Mouse (Mus musculus) skeletal muscle tissue, adult 2 months (tissue): ENCODE measurements around the gene Cep70.
A peak's percentile ranks its signal among the peaks of the same experiment; 100 is the strongest.

Experiments
- DNase-seq: peaks from one replicate; pipeline ENCODE4 v3.0.0-alpha.2; 2012; ENCODE audit warnings: low read depth, low spot score

Gene Cep70

DNA sequence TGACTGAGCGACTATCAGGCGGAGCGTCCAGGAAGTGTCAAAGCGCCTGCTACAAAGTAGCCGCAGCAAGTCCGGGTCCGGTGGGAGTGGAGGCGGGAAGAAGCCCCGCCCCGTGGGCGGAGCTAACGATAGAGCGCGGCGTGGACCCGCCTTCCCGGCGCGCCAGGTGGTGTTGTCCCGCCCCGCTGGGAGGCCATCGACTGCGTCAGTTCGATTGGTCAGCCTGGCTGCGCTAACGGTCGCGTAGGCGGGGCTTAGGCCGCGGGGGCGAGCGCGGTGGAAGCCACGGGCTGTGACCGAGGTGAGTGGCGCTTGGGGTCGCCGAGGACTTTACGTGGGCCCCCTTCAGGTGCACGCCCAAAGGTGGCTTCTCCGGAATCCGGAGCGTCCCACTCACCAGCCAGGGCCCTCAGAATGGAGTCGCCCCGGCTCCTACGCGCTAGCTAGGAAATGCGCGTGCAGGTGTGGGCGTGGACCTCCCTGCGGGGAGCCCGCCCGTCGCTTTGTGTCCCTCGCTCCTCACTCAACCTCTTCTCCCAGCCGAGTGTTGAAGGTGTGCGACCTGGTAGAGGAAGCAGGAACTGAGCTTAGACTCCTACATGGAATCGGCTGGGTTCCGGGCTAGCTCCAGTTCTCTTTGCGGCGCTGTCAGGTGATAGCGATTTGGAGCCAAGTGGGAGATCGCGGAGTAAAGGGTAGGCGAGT lies at the start of gene Cep70:
Gene Cep70 (plus strand): TSS at position 178 of the 705 bp plus-strand sequence.
- peak; percentile 90 for DNase-seq

DNA sequence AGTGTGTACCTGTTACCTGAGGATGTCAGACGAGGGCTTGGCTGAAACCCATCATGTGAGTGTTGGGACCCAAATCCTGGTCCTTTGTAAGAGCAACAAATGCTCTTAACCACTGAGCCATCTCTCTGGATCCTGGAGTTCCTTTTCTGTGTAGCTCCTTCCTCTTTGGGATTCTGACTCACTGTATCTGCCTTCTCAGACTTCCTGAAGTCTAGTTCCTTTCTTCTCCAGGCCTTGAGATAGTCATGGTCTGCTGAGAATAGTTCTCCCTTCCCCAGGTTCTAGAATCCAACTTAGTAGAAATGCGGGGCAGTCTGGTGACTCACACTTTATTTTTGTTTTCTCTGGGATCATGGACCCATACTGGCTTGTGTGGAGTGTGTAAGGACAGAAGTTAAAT lies 30.5 kb upstream of the Cep70 start:
- DNase-seq: no peak

DNA sequence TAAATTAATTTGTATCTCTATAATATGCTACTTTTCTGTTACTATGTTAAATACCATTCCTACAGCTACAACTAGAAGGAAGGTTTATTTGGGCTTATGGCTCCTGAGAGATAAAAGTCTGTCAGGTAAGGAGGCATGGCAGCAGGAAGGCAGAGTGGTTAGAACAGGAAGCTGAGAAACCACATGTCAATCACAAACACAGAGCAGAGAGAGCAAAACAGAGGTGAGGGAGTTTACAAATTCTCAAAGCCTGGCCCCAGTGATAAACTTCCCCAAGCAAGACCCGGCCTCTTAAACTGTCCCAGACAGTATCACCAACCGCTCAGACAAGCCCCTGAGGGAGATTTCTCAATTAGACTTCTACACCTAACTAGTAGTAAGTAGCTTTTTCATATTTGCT lies 27.0 kb upstream of the Cep70 start:
- no peak for DNase-seq

DNA sequence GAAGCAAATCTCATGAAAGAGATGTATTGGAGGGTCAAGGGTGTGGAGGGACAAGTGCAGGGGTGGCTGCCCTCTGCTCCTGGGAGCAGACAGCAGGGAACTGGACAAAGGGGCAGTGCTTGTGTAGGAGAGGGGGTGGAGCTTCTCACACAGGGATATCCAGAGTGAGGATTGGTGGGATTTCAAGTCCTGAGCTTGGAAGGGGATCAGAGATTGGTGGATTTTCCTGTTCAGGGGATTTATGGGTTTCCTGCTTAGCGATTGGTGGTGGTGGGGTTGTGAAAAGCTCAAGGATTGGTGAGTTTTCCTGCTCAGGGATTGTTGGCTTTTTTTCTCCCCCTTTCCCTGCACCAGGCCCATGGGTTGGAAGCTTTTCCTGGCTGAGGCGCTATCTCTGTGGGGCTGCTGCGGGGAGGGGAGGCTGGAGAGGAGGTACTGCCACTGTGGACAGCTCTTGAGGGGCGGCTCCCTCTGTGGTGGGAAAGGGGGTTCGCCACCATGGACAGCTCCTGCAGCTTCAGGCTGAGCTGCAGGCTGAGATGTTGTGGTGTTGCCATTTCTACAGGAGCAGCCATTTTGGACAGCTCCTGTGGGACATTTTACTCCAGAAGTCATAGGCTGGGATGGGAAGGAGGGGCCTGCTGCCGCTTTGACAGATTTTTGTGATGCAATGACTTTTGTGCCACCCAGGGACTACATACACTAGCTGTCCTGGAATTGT lies 25.0 kb upstream of the Cep70 start:
- DNase-seq: no peak

DNA sequence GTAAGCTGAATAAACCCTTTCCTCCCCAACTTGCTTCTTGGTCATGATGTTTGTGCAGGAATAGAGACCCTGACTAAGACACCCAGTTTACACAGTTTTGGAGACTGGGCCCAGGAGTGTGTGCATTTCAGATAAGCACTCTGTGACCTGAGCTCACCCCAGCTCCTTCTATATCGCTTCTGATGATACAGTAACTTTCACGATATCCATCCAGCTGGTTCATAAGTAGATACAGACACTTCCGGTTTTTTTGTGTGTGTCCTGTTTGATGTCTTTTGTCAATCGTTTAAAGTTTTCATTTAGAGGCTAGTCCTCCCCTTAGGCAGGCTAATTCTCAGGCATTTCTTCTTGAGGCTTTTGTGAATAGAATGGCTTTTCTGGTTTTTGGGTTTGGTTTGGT lies 21.5 kb upstream of the Cep70 start:
- DNase-seq: no peak

DNA sequence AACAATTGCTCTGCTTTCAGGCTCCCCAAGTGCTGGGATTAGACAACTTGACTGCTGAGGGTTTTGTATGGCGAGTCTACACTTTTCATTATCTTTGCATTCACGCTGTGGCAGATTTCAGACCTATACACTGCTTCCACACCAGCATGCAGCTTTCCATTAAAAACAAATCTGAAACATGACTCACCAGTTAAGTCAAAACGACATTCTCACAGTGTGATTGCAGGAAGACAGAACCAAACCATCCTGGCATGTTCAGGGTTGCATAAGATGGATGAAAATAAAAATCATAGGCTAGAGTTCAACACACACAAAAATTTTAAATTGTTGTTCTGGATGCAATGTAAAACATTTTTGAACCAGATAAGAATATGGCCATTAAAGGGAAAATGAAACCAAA lies 18.6 kb upstream of the Cep70 start:
- no peak for DNase-seq

DNA sequence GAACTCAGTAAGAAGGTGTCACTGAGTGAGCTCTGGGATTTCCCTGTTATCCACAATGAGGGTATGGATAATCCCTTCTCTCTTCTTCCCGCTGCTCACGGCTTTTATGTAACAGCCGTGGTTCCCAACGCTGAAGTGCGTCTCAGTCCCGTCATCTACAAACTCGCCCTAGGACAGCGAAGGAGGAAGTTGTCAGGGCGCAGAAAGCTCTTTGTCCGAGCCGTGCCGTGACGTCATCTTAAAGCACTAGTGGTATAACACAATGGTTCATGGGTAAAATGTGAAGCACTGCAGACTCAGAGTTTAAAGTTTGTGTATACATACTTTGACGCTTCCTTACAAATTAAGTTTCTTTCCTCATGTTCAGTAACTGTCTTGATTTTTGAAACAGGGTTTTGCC lies 13.7 kb upstream of the Cep70 start:
- DNase-seq: no peak

DNA sequence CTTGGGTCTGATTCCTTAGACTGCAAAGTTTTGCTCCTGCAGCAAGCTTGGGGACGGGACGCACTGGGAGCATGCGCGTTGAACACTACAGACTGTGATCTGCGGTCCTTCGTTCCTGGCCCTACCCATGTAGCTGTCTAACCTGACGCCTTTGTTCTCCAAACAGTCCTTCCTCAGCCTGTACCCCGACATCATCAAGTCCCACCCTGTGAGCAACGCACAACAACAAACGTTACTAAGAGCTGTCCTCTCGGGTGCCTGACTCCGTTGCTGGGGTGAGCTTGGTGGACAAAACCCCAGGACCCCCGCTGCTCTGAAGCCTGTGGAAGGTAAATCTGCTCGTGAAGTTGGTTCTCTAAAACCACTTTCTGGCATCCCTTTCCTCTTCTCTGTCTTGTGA lies 6.0 kb upstream of the Cep70 start, which contains the start of gene Faiml:
Gene Faiml (minus strand): TSS at position 101 of the 400 bp plus-strand sequence.
- DNase-seq: no peak

DNA sequence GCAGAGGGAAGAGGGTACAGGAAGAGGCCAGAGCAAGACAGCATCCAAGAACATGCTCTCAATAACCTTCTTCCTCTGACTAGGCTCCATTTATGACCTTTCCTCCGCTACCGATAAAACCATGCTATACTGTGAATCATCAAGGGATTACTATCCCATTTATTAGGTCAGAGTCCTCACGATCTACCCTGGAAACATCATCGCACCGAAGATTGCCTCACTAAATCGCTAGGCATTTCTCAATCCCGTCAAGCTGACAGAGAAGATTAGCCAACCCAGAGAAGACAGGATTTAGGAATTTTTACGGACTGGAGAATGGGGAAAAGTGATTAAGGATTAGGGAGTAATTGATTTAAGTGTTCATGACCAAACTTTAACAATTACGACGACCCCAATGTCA lies 4.9 kb upstream of the Cep70 start:
- DNase-seq: no peak

DNA sequence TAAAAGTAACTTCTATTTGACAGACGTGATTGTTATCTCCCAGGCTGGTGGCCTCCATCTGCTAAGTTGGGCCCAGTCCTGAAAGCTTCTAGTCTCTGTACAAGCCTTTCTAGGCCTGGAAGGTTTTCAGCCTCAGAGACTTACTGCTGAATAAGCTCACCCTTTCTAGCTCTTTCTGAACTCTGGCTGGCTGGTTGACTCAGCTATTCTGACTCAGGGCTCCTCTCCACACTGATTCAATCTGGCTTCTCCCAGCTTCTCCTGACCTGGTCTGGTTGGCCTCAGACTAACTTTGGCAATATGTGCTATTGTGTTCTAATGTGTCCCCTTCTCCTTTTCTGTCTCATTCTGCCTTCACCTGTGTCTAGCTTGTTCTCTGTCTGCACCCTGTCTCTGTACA lies 3.9 kb upstream of the Cep70 start:
- DNase-seq: no peak

DNA sequence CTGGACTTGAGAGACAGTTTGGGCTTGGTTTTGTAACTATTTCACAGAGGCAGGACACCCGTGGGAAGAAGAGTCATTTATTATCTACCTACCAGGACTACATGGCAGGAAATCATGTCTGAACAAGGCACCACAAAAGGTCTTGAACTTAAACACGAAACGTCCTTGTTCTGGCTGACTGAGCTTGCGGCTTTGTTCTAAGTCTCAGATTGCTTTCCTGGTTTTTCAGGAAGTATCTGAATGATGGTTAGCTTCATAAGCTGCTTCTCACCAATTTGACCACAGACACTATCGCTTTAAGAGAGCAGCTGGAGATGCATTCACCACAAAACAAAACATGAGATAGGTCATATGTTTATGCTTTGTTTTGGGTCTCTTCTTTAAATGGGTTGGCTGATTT lies 2.6 kb upstream of the Cep70 start:
- no peak for DNase-seq

DNA sequence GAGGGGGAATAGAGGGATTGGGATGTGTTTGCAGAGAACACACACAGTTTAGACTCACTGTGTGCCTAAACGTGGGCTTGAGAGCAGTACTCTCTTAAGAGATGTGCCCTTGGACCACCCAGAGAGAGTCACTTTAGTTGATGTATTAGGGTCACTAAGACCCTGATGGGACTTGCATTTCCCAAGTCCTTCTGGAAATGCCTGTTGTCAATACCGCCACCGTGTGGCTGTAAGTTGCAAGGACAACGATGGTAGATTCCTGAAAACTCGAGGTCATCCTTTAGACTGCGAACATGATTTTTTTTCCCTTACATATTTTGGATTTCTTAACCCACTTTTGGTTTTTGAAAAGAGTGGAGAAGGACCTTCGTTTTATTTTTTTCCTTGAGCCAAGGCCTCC lies 1.1 kb upstream of the Cep70 start:
- peak; percentile 57 for DNase-seq

DNA sequence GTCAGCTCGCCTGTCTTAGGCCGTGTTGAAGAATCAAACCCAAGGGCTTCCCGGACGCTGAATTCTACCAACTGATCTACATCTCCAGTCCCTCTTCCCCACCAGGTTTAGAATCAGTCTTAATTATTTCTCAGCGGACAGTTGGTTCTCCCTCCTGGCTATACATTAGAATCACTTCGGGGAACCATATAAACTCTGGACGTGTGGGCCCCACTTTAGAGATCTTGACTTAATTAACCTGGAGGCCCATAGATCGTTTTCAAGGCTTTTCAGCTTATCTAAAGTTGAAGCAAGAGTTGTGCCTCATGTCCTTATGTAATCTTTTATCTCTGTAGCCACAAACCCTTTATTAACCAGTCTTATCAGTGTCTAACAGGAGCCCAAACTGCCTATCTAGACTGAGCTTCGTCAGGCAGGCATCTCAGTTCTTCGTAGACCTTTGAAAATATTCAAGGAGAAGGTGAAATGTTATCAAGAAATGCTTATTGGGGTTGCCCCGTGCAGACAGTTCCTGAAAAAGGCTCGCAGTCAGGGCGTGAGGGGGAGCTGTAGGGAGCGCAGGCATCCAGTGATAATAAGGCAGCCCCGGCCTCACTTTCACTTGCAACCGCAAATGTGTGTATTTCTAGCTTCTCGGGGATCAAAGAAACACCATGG lies 506 bp upstream of the Cep70 start:
- no peak for DNase-seq

DNA sequence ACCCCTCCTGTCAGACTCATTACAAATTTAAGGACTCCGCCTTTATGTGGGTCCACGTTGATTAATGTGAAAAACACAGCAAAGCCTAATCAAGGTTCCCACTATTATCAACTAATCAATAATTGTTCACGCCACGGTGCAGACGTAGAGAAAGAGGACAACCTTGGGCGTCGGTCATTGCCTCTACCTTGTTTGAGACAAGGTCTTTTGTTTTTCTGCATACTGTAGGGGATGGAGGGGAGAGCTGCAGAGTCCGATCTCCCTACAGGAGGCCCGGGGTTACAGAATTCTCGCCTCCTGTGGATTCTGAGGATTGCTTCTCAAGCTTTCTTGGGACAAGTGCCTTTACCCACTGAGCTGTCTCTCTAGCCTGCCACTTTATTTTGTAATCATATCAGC lies 727 bp downstream of the Cep70 start:
- no peak for DNase-seq

DNA sequence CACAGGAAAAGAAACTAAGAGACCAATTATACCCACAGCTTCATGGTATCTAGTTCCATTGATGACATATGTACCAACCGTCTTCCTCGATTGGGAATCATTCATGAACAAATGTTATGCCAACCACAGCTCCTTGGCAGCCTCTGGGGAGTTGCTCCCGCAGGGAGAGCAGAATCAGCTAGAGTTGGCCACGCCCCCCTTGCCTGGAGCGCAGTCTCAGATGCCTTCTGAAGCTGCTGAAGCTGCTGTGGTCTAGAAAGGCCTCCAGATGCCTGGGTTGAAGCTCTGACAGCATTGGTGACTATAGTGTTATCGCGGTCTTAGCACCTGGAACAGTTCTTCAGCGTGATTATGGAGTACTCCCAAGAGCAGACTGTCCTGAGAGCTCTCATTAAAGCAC lies 5.1 kb downstream of the Cep70 start:
- DNase-seq: no peak

DNA sequence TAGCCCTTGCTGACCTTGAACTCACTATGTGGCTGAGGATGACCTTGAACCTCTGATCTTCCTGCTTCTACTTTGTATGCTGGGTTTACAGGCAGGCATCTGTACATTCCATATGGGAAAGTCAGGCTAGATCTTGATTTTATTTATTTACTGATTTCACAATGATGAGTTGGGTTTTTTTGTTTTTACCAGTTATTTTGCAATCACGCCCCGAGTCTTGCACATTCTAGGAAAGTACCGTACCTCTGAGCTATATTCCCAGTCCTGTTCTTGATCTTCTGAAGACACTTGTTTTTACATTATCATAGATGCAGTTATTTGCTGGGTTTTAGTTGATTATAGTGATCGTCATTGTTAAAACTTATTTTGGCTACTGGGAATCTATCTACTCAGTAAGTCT lies 5.7 kb downstream of the Cep70 start:
- no peak for DNase-seq

DNA sequence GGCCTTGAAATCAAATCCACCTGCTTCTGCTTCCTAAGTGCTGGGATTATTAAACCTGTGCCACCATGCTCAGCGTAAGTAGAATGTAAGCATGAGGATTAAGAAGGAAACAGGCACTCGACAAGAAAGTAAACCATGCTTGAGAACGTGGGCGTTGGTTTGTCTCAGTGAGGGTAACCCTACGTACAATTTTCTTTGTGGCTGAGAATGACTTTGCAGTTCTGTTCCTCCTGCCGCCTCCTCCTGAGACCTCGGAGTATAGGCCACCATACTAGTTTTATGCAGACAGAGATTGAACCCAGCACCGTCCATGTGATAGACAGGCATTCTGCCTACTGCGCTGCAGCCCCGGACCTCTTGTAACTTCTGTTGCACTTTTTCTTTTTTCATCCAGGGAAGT lies 10.7 kb downstream of the Cep70 start:
- no peak for DNase-seq

DNA sequence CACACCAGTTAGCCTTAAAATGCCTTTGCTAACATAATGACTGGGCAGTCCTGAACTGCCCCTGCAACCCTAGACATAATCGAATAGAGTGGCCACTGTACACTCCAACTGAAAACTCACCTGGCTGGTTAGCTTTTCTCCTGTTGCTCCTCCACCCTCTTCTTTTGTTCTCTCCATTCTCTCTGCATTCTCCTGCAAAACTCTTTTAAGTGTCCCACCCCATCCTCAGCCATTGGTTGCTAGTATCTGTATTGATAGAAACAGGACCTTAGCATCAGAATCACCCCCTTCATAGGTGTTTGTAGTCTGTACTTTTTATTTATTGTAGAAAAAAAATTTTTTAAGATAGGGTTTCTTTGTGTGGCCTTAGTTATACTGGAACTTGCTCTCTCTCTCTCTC lies 13.0 kb downstream of the Cep70 start:
- no peak for DNase-seq

DNA sequence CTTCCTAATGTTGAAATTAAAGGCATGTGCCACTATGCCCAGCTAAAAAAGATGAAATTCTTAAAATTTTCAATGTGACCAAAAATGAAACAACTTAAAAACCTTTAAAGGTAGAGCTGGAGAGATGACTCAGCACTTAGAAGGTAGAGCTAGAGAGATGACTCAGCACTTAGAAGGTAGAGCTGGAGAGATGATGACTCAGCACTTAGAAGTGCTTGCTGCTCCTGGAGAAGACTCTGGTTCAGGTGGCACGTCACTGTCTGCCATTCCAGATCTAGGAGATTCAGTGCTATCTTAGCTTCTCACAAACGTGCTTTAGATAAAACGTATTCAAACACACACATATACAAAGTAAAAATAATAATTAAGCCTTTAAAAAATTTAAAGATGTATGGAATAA lies 13.7 kb downstream of the Cep70 start:
- DNase-seq: no peak

DNA sequence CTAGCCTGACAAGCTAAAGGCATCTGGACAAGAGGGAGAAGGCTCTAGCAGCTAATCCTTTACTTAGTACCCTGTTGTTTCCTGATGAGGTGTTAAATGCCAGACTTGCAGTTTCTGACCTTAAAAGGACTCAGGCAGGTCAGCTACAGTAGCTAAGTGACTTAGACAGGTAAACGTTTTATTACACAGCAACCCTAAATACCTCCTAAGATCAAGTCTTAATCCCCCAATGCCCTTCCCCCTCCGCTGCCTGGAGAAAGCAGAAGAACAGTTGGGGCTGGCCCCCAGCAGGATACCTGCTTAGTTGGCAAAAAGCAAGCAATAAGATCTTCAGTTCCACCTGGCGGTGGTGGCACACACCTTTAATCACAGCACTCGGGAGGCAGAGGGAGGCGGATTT lies 15.7 kb downstream of the Cep70 start:
- no peak for DNase-seq

DNA sequence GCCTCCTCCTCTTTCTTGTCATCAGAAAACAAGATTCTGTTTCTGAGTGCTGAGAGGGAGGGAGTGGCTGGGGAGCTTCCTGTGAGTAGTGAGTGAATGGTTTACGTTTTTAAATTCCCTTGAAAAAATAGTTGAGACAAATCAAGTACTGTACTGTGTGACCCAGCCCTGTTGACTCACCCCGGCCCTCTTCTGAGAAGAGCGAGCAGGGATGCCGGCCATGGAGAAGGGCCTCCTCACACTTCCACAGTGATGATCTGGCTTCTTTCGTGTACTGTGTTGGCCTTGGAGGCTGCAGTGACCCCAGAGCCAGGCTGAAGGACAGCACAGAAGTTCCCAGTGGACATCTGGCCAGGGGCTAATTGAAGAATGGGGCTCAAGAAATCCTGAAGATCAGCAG lies 61.1 kb downstream of the Cep70 start:
- no peak for DNase-seq

DNA sequence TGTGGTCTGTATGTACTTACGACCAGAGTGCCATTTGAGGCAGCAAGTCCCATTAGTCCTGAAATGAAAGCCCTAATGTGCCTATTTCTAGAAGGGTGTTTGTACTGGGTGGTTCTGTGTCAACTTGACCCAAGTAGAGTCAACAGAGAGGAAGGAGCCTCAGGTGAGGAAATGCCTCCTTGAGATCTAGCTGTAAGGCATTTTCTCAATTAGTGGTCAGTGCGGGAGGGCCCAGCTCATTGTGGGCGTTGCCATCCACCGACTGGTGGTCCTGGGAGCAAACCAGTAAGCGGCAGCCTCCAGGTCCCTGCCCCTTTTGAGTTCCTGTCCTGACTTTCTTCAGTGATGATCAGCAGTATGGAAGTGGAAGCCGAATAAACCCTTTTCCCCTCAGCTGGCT lies 63.1 kb downstream of the Cep70 start:
- DNase-seq: no peak

DNA sequence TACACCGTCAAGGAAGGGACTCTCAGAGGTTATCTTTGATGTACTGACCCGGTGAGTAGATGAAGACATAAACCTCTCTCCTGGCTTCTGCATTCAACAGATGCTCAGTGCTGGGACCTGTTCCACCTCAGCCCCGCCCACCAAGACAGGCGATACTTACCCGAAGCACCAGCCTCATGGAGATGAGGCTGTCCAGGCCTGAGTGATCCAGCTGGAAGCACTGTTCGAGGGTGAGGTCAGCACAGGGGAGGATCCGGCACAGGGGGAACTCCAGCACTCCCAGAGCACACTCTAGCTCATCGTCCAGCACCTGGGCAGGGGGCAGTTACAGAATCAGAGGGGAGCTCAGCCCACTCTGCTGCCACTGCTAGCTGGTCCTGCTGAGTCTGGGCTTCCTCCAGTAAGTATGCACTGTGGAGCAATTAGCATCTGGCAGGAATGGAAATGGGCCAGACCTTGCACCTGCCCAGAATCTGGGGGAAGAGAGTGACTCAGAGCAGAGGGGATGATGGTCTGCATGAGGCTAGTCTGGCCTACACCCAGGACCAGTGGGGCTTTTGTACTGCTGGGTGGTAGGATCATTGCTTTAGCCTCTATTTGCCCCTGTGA lies 76.3 kb downstream of the Cep70 start:
- no peak for DNase-seq
